Mouse (Mus musculus): ENCODE results near the gene Cdk5. TPM values are rescaled to one million over a fixed set of nuclear protein-coding genes. Genes with fewer than 3 reads are reported as not detected.

The Cdk5 gene
- total RNA-seq, 2 experiments from 2014 or later, result 42.6 to 43.9 TPM

DNA sequence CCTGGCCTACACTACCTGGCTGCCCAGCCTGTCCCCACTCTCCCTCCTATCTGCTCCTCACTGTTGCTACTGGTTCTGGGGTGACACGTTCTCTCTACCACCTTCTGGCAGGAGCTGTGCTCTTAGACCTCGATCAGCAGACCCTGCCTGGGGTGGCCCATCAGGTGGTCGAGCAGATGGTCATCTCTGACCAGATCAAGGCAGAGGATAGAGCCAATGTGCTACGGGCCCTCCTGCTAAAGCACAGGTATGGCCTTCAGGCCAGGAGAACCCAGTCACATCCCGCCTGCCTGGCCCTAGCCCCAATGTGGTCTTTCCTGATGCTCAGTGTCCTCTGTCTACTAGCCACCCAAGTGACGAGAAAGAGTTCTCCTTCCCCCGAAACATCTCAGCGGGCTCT is 10.7 kb upstream of the Cdk5 start:
- DNase-seq (ENCODE audit: low spot score in 2 of 2), result no peak

DNA sequence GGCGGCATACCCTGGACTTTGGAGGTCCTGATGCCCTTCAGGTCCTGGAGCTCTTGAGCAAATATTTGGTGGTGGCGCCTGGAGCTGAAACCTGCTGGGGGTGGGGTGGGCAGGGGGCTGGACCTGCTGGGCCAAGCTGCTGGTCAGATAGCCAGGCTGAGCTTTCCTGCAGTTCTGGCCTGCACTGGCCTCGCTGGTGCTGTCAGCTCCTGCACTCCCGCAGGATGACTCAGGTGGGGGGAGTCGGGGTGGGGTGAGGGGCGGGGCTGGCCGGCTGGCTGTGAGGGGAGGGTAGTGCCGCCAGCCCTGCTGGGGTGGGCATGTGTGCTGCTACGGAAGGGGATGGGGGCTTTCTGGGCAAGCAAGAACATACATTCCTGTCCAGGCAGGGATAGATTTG is 5.3 kb upstream of the Cdk5 start:
- DNase-seq (ENCODE audit: low spot score in 2 of 2), result no peak

DNA sequence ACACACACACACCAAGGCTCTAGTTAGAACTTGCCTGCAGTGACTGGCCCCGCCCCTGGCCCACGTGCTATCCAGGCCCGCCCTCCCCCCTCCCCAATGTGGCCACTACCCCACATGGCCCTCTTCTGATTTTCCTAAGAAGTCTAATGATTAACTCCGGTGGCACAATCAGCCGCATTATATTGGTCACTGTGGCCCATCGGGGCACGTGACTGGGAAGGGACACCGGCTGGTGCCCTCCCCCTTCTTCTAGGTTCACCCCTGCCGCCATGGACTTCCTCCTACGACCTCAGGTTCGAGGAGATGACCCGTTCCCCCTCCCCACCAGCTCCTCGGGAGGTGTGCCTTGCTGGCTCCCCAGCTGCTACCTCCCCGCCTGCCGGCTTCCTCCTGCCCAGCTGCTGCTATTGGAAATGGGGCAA is 4.7 kb upstream of the Cdk5 start:
- DNase-seq (ENCODE audit: low spot score in 2 of 2), result no peak

DNA sequence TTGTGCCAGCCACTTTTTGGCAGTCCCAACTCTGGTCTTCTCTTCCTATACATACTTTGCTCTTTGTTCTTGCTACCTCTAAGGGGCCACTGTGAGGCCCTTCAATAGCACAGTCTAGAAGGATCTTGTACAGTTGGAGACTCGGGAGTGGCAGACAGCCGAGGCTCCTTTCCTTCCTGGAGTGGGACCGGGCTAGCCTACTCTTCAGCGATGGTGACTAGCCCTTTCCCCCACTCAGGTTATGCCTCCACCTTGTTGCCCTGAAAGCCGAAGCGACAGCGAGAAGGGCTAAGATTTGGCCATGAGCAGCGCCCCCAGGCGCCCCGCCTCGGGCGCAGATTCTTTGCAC is 3.9 kb upstream of the Cdk5 start:
- DNase-seq (ENCODE audit: low spot score in 2 of 2), result no peak

DNA sequence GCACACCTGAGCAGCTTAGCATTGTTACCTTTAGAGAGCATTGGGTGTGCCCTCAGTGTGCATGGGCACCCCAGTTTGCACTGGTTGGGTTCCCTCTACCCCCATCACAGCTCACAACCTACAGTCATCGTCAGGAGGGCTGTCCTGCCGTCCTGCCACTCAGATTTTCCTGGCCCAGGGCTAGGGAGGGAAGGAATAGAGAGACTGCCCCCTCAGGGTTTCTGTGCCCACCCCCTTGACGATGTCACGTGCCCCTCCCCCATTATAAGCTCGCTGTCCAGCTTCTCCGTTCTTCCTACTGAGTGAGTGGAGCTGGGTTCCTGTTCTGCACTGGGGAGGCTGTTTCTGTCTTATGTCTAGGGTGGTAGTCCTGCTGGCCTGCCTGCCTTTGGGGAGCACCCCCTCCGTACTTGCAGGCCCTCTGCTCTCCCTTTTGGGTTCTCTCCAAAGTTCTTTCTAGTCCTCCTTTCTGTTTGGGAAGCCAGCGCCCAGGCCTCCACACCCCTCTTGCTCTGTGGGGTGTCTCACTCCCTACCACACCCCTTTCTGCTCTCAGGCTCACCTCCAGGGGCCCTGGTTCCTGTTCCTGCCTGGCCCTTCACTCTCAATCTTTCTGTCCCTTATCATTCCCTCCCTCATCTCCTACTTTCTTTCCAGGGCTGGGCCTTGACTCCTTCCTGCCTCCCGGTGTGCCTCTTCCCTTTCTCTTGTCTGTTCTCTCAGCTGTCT is 3.4 kb upstream of the Cdk5 start:
- no peak for DNase-seq (ENCODE audit: low spot score in 2 of 2)

DNA sequence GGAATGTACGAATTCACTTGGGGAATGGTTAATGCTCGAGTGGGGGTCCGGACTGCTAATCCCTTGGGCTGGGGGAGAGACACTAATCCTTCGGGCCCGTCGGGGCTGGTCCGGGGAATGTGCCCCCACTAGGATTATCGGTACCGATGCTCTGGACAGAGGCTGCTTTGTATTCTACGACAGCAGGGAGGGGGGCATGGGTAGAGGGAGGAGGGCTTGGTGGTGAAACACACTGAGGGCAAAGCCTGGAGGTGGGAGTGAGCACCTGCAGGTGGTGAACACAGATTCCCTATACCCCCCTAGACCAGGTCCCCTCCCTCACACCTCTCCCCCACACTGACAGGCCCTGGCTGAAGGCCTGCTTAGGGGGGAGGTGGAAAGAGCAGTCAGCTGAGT is 2.7 kb upstream of the Cdk5 start:
- DNase-seq (ENCODE audit: low spot score in 2 of 2), result no peak

DNA sequence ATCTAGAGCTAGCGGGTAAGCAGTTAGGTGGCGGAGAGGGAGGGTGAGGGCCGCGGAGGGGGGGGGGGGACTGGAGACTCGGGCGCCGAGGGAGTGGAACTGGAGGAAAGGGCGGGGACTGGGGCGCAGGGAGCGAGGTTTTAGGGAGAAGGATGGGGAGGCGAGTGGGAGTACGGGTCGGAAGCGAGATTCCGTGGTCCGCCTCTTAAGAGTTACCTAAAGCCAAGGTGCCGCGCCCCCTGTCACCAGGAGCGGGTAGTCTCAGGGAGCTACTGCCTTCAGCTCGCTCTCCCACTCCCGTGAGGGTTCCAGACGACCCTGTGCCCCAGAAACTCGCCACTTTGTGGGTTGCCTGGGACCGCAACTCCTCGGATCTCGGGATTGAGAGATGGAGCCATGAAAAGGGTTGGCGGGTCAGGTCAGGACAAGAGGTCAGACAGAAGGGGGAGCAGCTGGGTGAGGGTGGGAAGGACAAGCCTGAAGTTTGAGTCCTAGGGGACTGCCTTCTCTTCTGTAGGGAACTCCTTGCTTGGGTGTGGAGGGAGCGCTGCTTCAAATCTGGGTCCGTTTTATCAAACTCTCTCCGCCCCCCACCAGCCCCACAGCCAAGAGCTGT is 2.2 kb upstream of the Cdk5 start:
- no peak for DNase-seq (ENCODE audit: low spot score in 2 of 2)

DNA sequence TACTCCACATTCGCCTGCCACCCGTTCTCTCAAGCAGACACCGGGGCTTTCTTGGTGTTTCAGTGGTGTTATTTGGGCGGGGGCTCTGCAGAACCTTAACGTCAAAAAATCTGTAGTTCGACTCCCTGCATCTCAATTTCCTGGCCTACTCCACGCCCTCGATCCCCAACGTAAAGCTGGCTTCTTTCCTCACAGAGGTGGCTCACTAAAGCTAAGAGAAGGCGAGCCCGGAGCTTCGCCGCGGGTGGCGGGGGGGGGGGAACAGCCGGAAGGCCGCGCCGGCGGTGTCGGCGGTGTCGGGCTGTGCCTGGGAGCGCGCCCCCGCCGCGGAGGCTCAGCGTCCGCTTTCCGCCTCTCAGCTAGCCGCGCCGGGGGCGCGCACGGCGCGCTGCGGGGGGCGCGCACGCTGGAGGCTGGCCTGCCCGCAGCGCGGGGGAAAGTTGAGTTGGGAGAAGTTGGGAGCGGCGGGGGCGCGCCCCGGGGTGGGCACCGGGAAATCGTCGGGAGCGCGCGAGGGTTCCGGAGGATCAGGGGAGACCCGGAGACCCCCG is 1.6 kb upstream of the Cdk5 start:
- peak; percentile 73 for DNase-seq (ENCODE audit: low spot score in 2 of 2)

DNA sequence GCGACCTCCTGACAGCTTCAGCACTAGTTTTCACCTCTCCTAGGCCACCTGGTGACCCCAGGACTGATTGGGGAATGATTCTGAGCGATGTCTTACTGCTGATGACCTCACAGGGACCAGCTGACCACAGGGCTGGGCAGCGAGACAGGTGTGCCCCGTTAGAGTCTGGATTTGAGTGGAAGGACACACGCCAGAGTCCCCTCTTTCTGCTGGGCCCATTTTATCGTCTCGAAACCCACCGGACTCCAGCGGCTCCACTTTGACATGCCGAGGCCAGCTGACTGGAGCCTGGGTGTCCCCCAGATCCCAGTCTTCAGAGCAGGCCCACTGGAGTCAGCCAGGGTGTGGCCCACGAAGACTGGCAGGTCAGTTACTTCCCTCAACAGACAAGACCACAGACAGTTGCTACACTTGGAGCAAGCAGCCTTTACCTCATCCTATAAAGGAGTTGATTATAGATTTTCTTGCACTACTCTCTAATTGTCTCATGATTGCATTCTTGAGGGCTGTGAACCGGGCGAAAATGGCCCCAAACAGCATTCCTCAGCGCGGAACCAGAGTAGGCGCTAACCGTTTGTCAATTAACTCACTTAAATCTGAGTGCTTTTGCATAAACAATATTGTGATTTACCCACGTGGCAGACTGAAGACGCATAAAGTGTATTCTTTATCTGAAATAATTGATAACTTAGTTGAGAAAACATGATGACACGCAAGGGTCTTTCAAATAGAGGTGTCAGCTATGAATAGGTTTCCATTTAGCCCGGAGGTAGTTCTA is 863 bp upstream of the Cdk5 start:
- DNase-seq (ENCODE audit: low spot score in 2 of 2), result no peak

DNA sequence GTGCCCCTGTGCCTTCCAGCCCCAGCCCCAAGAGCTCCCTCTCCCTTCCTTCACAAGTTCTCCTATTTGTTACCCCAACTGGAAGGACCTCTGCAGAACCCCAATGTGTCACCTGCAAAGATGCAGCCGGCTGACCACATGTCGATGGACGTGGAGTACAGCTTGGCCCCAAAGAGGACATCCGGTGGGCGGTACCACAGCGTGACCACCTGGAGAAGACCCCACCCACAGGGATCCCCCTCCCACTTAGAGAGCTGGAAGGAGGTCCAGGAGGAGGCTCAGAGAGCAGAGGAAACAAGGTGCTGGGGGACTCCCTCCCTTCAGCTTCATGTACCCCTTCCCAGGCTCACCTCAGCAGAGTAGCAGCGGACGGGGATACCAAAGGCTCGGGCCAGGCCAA is 2.9 kb downstream of the Cdk5 start:
- DNase-seq (ENCODE audit: low spot score in 2 of 2), result no peak

DNA sequence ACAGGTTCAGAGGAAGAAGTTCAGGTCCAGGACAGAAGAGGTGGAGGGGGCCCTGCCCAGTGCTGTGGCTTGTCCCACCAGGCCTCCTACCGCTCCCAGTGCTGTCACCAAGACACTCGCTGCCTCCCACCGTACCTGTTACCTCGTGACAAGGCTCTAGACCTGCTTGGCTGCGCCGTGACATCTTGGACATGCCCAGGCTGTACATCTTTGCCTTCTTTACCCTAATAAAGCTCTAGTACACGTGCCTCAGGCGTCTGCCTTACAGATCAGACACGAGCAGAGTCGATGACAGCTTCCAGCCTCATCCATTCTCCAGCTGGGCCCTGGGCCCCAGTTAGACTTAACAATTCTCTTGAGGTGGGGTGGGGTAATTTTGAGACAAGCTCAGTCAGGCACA is 5.7 kb downstream of the Cdk5 start:
- DNase-seq (ENCODE audit: low spot score in 2 of 2), result no peak

DNA sequence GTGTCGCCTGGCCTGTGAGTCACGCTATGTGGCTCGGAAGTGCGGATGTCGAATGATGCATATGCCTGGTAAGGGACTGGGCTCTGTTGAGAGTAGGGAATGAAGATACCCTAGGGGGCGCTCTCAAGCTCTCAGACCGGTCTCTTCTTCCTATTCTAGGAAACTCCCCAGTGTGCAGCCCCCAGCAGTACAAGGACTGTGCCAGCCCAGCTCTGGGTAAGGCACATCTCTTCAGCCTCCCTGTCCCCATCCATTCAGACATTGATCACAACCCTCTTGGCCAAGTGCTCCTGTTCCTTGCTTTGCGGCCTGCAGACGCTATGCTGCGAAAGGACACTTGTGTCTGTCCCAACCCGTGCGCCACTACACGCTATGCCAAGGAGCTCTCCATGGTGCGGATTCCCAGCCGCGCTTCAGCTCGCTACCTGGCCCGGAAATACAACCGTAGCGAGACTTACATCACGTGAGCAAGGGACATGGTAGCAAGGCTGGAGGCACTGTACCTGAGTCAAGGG is 7.1 kb downstream of the Cdk5 start:
- peak in 1 of 2 experiments; percentile 45 for DNase-seq (ENCODE audit: low spot score in 2 of 2)

DNA sequence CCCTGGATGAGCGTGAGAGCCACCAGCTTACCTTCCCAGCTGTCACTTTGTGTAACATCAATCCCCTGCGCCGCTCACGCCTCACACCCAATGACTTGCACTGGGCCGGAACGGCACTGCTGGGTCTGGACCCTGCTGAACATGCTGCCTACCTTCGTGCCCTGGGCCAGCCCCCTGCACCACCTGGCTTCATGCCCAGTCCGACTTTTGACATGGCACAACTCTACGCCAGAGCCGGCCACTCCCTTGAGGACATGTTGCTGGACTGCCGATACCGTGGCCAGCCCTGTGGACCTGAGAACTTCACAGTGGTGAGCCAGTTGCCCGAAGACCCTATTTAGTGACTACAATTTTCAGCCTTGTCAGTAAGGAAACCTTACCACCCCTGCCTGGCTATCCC is 9.4 kb downstream of the Cdk5 start:
- no peak for DNase-seq (ENCODE audit: low spot score in 2 of 2)

DNA sequence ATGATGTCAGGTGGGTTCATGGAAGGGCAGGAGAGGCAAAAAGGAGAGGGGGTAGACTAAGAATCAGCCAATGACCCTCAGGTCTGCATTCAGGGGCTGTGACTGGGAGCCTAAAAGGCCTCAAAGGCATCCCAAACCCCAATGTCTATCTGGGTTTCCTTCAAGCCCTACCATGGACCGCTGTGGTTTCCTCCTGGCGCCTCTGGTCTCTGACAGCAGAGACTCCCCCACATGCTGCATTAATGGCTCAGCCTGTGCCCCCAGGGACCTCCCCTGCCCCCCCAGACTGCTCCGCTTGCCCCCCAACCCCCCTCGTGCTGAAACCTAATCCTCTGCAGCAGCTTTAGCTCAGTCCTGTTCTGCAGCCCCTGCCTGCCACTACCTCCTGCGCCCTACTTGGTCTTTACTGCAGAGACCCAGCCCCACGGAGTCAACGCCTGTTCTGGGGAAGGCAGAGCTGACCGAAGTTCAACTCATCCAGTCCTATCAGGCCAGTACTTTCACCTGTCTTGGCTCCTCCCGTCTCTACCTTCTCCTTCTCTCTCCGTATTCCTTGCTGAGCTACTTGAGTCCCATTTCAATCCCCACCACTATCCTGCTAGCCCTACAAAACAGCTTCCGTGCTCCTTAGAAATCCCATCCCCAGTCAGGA is 10.2 kb downstream of the Cdk5 start, which contains the start of gene Asic3:
TSS of gene Asic3 (plus strand) at position 351 of the 652 bp plus-strand sequence.
- DNase-seq (ENCODE audit: low spot score in 2 of 2), result no peak

DNA sequence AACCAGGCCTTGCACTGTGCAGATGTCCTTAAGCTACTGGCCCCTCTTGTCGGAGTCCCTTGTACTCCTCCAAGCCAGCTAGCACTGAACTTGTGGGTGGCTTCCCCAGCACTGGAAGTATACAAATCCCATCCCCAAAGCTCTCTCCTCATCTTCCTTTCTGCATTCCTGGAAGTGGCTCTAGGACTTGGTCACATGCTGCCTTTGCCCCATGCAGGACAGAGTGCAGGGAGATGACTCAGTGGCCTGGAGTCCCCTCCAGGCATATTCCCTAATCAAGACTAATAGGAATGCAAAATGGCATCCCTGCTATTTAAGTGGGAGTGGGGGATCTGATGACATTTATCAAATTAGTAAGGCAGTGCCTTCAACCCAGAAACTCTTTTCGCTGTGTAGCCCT is 11.3 kb downstream of the Cdk5 start:
- no peak for DNase-seq (ENCODE audit: low spot score in 2 of 2)

DNA sequence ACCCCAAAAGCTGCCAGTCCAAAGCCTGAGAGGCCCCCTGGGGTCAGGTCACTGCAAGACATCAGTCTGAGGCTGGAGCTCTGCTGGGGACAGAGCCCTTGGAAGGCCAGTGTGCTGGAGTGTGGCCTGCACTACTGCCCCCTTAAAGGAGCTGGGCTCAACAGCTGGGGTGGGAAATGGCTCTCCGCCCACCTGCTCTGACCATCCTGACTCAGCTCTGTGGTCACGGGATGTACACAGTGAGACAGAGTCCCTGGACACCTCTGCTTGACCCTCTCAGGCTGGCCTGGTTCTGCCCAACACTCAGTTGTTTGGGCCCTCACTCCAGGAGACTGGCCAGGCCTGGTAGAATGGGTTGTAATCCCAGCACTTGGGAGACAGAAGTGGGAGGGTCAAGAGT is 13.9 kb downstream of the Cdk5 start:
- DNase-seq (ENCODE audit: low spot score in 2 of 2), result no peak

DNA sequence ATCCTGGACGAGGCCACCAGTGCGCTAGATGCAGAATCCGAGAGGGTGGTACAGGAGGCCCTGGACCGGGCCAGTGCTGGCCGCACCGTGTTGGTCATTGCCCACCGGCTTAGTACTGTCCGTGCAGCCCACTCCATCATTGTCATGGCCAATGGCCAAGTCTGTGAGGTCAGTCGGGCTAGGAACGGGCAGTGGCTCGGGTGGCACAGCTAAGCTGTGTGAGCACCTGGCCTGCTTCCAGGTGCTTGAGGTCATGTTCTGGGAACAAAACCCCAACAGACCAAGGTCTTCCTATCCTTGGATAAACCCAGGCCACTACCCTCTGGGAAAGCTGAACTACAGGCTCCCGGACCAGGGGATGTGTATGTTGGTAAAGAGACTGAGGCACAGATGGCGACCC is 14.7 kb downstream of the Cdk5 start:
- DNase-seq (ENCODE audit: low spot score in 2 of 2), result no peak

DNA sequence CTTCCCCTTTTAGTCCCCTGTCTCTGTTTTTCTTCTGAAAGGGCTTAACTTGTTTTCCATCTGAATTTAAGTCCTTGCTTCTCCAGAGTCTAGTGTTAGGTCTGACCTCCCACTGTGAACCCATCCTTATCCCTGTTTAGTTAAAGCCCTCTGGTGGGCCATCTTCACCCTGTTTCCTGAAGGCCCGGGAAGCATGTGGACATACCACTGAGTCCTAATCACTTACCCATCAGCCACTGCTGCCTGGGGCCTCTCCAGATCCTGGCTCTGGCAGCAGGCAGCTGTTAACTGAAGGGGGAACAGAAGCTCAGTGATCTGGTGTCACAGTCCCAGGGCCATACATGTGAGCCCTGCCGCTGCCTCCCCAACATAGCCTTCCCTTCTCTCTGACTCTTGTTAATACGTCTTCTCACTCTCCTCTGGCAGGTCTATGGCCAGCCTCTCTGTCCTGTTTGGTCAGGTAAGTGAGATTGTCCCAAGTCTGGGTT is 17.9 kb downstream of the Cdk5 start:
- no peak for DNase-seq (ENCODE audit: low spot score in 2 of 2)

DNA sequence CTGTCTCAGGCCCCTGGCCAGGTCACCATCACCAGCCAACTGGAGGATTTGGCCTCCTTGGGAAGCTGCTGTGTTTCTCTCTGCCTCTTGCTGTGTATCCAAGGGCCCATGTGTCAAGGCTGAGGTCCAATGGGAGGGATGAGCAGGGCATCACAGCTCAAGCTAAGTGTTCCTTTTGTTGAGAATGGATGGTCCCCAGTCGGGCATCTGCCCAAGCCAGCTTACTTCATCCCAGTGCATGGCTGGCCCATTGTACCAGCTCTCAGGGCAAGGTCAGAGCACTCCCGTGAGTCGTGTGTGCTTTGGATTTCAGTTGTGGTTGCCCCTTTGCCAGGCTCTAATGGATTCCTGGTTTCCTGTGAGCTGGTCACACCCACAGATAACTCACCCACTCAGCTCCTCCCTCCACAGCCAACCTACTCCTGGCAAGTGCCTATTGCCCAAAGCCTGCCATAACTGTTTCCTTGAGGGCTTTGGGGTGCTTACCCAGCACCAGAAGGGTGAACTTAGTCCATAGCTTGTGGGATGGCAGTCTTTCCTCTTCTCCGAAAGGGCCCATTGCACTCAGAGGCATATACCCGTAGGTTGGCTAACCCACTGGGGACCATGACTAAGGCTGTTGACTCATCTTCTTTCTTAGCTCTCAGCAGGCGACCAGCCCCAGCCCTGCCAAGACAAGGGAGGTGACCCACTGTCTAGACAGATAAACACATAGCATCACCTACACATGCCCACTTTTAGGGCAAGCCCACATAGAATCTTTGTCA is 18.6 kb downstream of the Cdk5 start:
- no peak for DNase-seq (ENCODE audit: low spot score in 2 of 2)

DNA sequence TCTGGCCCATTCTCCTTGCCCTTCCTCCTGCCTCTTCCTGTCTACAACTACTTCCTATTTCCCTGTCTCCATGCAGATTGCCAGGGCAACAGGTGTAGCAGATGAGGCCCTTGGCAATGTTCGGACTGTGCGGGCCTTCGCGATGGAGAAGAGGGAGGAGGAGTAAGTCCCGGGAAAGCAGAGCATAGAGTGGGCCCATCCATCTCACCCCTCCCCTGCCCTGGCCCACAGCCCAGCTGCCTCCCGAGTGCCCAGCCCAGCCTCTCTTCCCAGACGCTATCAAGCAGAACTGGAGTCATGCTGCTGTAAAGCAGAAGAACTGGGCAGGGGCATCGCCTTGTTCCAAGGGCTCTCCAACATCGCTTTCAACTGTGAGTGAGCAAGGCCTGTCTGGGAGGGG is 21.4 kb downstream of the Cdk5 start:
- no peak for DNase-seq (ENCODE audit: low spot score in 2 of 2)

All from adrenal gland, postnatal 4 days (tissue).